Mouse (Mus musculus) forebrain, embryonic 15.5 days (tissue): ENCODE measurements at regions not wholly inside any gene's neighbourhood (a gene's known extent, or its start where the extent isn't known, plus 50 kb on each side); places are given as distances from the start of the nearest gene placed in this dataset.
A peak's percentile ranks its signal among the peaks of the same experiment; 100 is the strongest.

Source experiments
- ATAC-seq: fragments of 200-750 bp; cut with Nextera tagmentation; replicated peaks from 2 replicates; pipeline ENCODE4 v1.8.0; 2017; ENCODE audit warnings: mild to moderate bottlenecking, moderate TSS enrichment, moderate library complexity
- H3K27ac ChIP-seq: fragments of 300-500 bp; sonication (generic); replicated peaks from 2 replicates; pipeline ENCODE4 v1.5.1; 2015; ENCODE audit warnings: mild to moderate bottlenecking, inconsistent platforms
- H3K27me3 ChIP-seq: fragments of 300-500 bp; sonication (generic); 2 replicates; pipeline ENCODE4 v1.6.1; 2015; ENCODE audit warnings: inconsistent platforms
- H3K36me3 ChIP-seq: fragments of 300-500 bp; sonication (generic); 2 replicates; pipeline ENCODE4 v1.6.1; 2015; ENCODE audit warnings: mild to moderate bottlenecking, inconsistent platforms
- H3K4me1 ChIP-seq: fragments of 300-500 bp; sonication (generic); 2 replicates; pipeline ENCODE4 v1.6.1; 2015; ENCODE audit warnings: inconsistent platforms
- H3K4me2 ChIP-seq: fragments of 300-500 bp; sonication (generic); replicated peaks from 2 replicates; pipeline ENCODE4 v1.6.1; 2015; ENCODE audit warnings: mild to moderate bottlenecking, inconsistent platforms
- H3K4me3 ChIP-seq: fragments of 300-500 bp; sonication (generic); 2 replicates; pipeline ENCODE4 v1.5.1; 2015; ENCODE audit warnings: mild to moderate bottlenecking, inconsistent platforms
- H3K9ac ChIP-seq: fragments of 300-500 bp; sonication (generic); replicated peaks from 2 replicates; pipeline ENCODE4 v1.6.1; 2015; ENCODE audit warnings: mild to moderate bottlenecking, inconsistent platforms
- H3K9me3 ChIP-seq: fragments of 300-500 bp; sonication (generic); 2 replicates; pipeline ENCODE4 v1.6.1; 2016; ENCODE audit warnings: inconsistent platforms
- WGBS: fragments of 180-500 bp; shearing (Covaris S2); methylation state at CpG from one replicate; pipeline ENCODE4 v1.1.7; 2015; ENCODE audit warnings: mixed read lengths; 5-methylcytosine and 5-hydroxymethylcytosine counted together

GRCm38 (mm10) chr4:55288456-55288855 is 61.4 kb upstream of the Rad23b start:
- no peak overlapping the region for H3K4me2 ChIP-seq
- no peak overlapping the region for H3K4me3 ChIP-seq
- H3K9me3 ChIP-seq, result no peaks in the 10 kb centered on the region
- no peaks in the 10 kb centered on the region for H3K36me3 ChIP-seq
- ATAC-seq, result no peak
- WGBS, result 40% methylated on average over 6 of the region's 6 CpGs
- no peak overlapping the region for H3K9ac ChIP-seq
- H3K27ac ChIP-seq, result no peak overlapping the region
- peaks cover 10% of the 10 kb centered on the region for H3K4me1 ChIP-seq
- no peaks in the 10 kb centered on the region for H3K27me3 ChIP-seq

DNA sequence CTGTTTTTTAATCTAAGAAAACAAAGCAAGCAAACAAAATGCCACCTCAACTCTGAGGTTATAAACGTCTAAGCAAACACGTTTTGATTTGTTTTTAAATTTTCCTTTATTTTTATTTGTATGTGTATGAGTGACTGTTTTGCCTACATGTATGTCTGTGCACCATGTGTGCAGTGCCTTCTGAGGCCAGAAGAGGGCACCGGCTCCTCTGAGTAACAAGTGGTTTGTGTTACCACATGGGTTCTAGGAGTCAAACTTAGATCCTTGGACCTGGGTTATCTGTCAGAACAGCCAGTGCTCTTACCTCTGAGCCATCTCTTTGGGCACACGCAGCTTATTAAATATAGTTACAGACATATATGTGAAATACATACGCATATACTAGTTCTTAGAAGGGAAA is 57.6 kb upstream of the Rad23b start:
- ATAC-seq, result no peak
- peaks cover 25% of the 10 kb centered on the region for H3K4me1 ChIP-seq
- no peaks in the 10 kb centered on the region for H3K27me3 ChIP-seq
- no peak overlapping the region for H3K4me2 ChIP-seq
- no peaks in the 10 kb centered on the region for H3K9me3 ChIP-seq
- H3K27ac ChIP-seq, result no peak overlapping the region
- no peaks in the 10 kb centered on the region for H3K36me3 ChIP-seq
- no peak overlapping the region for H3K9ac ChIP-seq
- H3K4me3 ChIP-seq, result no peak overlapping the region
- 92% methylated on average over 5 of the region's 5 CpGs for WGBS

DNA sequence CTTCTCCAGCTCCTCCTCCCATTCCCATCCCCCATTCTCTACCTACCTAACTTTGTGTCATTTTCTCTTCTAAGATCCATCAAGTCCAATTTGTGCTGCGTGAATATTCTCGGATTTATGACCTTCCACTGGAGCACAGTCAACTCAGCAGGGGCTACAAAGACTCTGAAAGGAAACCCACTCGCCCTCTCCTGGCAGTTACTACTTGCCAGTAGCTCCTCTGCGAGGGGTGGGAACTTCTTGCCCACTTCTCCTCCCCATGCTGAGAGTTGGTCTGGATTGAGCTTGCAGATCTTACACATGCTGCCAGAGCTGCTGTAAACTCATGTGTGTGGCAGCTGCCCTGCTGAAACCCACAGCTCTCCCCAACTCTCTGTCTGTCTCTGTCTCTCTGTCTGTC is 57.1 kb upstream of the Rad23b start:
- Histone ChIP-seq H3K4me3 (no peak overlapping the region), H3K4me2 (no peak overlapping the region), H3K9ac (no peak overlapping the region), H3K9me3 (no peaks in the 10 kb centered on the region), H3K4me1 (peaks cover 25% of the 10 kb centered on the region), H3K36me3 (no peaks in the 10 kb centered on the region), H3K27ac (no peak overlapping the region), H3K27me3 (no peaks in the 10 kb centered on the region)
- 17% methylated on average over 4 of the region's 4 CpGs for WGBS
- ATAC-seq, result no peak

DNA sequence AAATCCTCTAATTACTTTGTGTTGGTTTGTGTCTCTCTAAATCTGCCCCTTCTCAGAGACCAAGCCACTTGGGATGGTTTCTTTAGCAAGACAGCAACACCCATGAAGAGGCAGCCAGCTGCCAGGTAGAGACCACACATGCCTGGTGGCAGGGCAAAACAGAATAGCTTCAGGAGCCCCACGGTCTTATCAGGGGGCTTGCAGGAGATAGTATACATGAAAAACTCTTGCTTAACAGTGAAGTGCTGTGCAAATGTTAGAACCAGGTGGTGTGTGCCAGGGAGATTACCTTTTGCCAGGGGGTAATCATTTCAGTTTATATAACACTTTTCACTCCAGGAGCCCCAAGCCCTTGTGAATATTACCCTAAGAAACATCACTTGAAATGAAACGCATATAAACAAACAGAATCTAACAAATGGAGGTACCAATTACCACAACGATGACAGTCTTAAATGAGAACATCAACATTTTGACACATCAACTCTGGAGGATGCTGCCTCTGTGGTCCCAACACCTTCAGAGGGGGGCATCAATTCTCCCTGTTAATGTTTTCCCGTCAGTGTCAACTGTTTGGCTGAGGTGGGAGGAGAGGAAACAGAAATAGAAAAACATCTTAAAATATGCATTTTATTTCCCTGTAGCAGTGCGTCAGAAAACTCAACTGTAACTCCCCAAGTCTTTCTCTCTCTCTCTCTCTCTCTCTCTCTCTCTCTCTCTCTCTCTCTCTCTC is 56.3 kb upstream of the Rad23b start:
- no peak overlapping the region for H3K9ac ChIP-seq
- no peaks in the 10 kb centered on the region for H3K27me3 ChIP-seq

GRCm38 (mm10) chr4:55294255-55294687 is 55.6 kb upstream of the Rad23b start:
- Histone ChIP-seq H3K27ac (peak overlapping the region; percentile 84), H3K4me2 (peak overlapping the region; percentile 49), H3K4me1 (peaks cover 25% of the 10 kb centered on the region), H3K4me3 (peak overlapping the region; percentile 35), H3K27me3 (no peaks in the 10 kb centered on the region), H3K9ac (peak overlapping the region; percentile 41), H3K9me3 (no peaks in the 10 kb centered on the region), H3K36me3 (no peaks in the 10 kb centered on the region)
- under 1% methylated on average over 14 of the region's 14 CpGs for WGBS
- peak; percentile 93 for ATAC-seq

More for the DNA sequence above, 56.3 kb upstream of the Rad23b start:
- Histone ChIP-seq H3K4me2 (peak overlapping the region; percentile 49; the same call in 1 of the 2 replicates), H3K4me3 (no peak overlapping the region), H3K9me3 (no peaks in the 10 kb centered on the region), H3K27ac (peak overlapping the region; percentile 49; the same call in 1 of the 2 replicates), H3K36me3 (no peaks in the 10 kb centered on the region), H3K4me1 (peaks cover 25% of the 10 kb centered on the region)
- peak; percentile 62 for ATAC-seq
- WGBS, result 3% methylated on average over 5 of the region's 5 CpGs

DNA sequence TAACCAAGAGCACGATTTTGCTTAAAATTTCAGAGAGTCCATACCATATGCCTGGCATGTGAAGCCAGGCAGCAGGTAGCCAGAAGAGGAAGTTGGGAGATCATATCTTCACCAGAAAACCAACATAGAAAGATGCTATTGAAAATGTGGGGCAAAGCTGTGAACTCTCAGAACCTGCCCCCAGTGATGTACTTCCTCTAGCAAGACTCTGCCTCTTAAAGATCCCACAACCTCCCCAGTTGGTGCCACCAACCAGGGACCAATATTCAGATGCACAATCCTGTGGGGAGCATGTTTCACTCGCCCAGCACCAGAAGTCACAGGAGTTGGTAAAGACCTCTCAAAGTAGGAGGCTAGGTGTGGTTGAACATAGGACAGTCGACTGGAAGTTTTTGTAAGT is 52.0 kb upstream of the Rad23b start:
- Histone ChIP-seq H3K9me3 (no peaks in the 10 kb centered on the region), H3K36me3 (no peaks in the 10 kb centered on the region), H3K4me3 (no peak overlapping the region), H3K4me2 (no peak overlapping the region), H3K27ac (no peak overlapping the region), H3K4me1 (peaks cover 21% of the 10 kb centered on the region), H3K27me3 (no peaks in the 10 kb centered on the region), H3K9ac (no peak overlapping the region)
- ATAC-seq, result no peak
- 91% methylated on average over 3 of the region's 3 CpGs for WGBS
